Mouse (Mus musculus) forebrain, embryonic 11.5 days (tissue): ENCODE measurements at regions not wholly inside any gene's neighbourhood (a gene's known extent, or its start where the extent isn't known, plus 50 kb on each side); places are given as distances from the start of the nearest gene placed in this dataset.

Source experiments
- ATAC-seq: fragments of 200-750 bp; cut with Nextera tagmentation; replicated peaks from 2 replicates; pipeline ENCODE4 v1.8.0; 2017; ENCODE audit warnings: moderate TSS enrichment; ENCODE audit not compliant: low FRiP score
- DNase-seq: peaks from one replicate; pipeline ENCODE4 v3.0.0-alpha.2; 2017; ENCODE audit warnings: low spot score
- H3K27ac ChIP-seq: fragments of 300-500 bp; sonication (generic); 2 replicates; pipeline ENCODE4 v1.5.1; 2014; ENCODE audit warnings: low read depth, low read length
- H3K27me3 ChIP-seq: fragments of 300-500 bp; sonication (generic); 2 replicates; pipeline ENCODE4 v1.6.1; 2014; ENCODE audit warnings: mild to moderate bottlenecking, low read length, mixed read lengths; ENCODE audit not compliant: control insufficient read depth, insufficient read depth
- H3K36me3 ChIP-seq: fragments of 300-500 bp; sonication (generic); 2 replicates; pipeline ENCODE4 v1.6.1; 2014; ENCODE audit warnings: mild to moderate bottlenecking, low read length, moderate library complexity, mixed read lengths; ENCODE audit not compliant: control insufficient read depth, insufficient read depth
- H3K4me1 ChIP-seq: fragments of 300-500 bp; sonication (generic); replicated peaks from 2 replicates; pipeline ENCODE4 v1.6.1; 2014; ENCODE audit warnings: low read length, mixed read lengths; ENCODE audit not compliant: control insufficient read depth, insufficient read depth
- H3K4me2 ChIP-seq: fragments of 300-500 bp; sonication (generic); 2 replicates; pipeline ENCODE4 v1.6.1; 2014; ENCODE audit warnings: low read depth, mild to moderate bottlenecking, low read length, moderate library complexity, mixed read lengths; ENCODE audit not compliant: severe bottlenecking
- H3K4me3 ChIP-seq: fragments of 300-500 bp; sonication (generic); 2 replicates; pipeline ENCODE4 v1.5.1; 2014; ENCODE audit warnings: low read depth, low read length
- H3K9ac ChIP-seq: fragments of 300-500 bp; sonication (generic); 2 replicates; pipeline ENCODE4 v1.6.1; 2014; ENCODE audit warnings: low read length
- H3K9me3 ChIP-seq: fragments of 300-500 bp; sonication (generic); 2 replicates; pipeline ENCODE4 v1.6.1; 2016; ENCODE audit warnings: low read length, mixed read lengths; ENCODE audit not compliant: control insufficient read depth
- WGBS: fragments of 180-500 bp; shearing (Covaris S2); extraction: QIAGEN DNeasy Blood & Tissue Kit; methylation state at CpG from one replicate; pipeline ENCODE4 v1.1.7; 2014; 5-methylcytosine and 5-hydroxymethylcytosine counted together

DNA sequence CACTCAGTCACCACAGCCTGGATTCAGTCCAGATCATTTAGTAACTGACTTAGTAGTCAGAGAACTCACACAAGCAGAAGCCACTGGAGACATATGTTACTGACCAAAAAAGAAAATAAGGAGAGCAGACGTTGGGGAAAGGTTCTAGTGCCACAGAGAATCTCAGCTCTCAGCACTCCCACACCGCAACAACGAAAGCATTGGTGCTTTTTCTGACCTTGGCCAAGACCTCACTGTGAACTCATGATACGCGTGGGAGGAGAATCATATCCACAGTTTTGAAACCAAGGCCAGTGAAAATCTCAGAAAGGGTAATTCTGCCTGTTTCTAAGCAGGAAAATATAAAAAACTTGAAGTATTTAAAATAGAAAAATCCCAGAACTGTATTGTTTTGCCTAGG is 591.0 kb downstream of the Hs3st4 start:
- no peak for ATAC-seq
- no peak overlapping the region for H3K9ac ChIP-seq
- no peak for DNase-seq
- no peaks in the 10 kb centered on the region for H3K27me3 ChIP-seq
- no peaks in the 10 kb centered on the region for H3K4me1 ChIP-seq
- H3K36me3 ChIP-seq = no peaks in the 10 kb centered on the region
- WGBS = 88% methylated on average over 5 of the region's 5 CpGs
- H3K9me3 ChIP-seq = no peaks in the 10 kb centered on the region
- no peak overlapping the region for H3K4me2 ChIP-seq
- no peak overlapping the region for H3K4me3 ChIP-seq
- H3K27ac ChIP-seq = no peak overlapping the region

DNA sequence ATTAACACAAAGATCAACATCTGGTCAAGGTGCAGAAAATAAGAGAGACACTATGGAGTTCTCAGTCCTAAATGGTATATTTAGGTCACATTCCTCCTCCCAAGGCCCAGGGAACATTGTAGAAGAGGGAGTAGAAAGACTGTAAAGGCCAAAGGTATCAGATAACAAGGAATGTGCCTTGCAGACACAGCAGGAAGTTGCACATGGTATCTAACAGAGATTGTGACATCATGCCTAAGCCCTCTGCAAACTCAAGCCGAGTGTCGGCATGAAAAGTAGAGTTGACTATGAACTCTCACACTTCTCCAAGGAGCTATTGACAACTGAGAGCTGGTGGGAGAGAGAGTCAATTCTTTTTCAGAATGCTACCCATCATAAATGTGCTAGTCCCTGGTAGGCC is 598.7 kb downstream of the Hs3st4 start:
- Histone ChIP-seq H3K4me3 (no peak overlapping the region), H3K4me2 (no peak overlapping the region), H3K4me1 (no peaks in the 10 kb centered on the region), H3K9me3 (no peaks in the 10 kb centered on the region), H3K27me3 (no peaks in the 10 kb centered on the region), H3K36me3 (no peaks in the 10 kb centered on the region), H3K27ac (no peak overlapping the region), H3K9ac (no peak overlapping the region)
- ATAC-seq (no peak), DNase-seq (no peak)
- 92% methylated on average over 2 of the region's 2 CpGs for WGBS

- H3K4me2 ChIP-seq = no peak overlapping the region
- H3K9ac ChIP-seq = no peak overlapping the region
- H3K27ac ChIP-seq = no peak overlapping the region
- no peak for DNase-seq
- no peaks in the 10 kb centered on the region for H3K36me3 ChIP-seq
- no peak for ATAC-seq
- H3K4me3 ChIP-seq = no peak overlapping the region
- H3K9me3 ChIP-seq = no peaks in the 10 kb centered on the region
- H3K27me3 ChIP-seq = no peaks in the 10 kb centered on the region
- H3K4me1 ChIP-seq = no peaks in the 10 kb centered on the region
- 17% methylated on average over 1 of the region's 1 CpGs for WGBS
Observed at GRCm38 (mm10) chr7:124585296-124585695, 602.6 kb downstream of the Hs3st4 start.

DNA sequence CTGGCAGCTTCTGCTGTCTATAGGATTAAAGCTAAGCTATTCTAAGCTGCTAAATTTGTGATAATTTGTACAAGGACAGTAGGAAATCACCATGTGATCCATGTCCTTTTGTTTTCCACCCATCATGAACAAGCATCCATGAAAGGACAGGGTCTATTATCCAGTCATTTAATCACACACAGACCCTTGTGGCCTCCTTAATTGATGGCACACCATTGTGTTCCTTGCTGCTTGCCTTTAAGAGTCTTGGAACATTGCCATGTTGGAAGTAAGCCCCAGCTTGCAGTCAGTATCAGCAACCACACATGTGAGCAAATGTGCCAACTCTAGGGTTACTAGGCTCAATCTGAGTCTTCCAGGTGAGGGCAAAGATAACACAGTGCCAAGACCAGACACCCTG is 608.7 kb downstream of the Hs3st4 start:
- DNase-seq = no peak
- no peak overlapping the region for H3K27ac ChIP-seq
- ATAC-seq = no peak; the same call in 1 of the 2 replicates

DNA sequence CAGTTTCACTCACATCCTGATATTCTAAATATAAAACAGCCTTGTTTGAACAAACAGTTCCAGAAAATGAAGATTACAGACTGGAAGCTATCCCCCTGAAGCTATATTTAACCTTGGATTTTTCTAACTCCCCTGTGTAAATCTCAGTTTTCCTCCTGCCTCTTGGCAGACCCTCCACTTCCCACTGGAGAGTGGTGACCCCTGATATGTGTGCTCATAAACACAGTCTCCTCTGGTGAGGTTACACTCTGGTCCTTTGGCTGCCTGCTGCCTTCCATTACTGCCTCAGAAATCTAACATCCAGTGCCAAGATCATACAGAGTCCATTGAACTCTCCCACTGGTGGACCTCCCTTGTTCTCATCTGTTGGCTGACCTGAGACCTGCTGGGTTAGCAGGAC is 610.8 kb downstream of the Hs3st4 start:
- Histone ChIP-seq H3K4me1 (no peaks in the 10 kb centered on the region), H3K4me2 (no peak overlapping the region), H3K36me3 (no peaks in the 10 kb centered on the region), H3K27ac (no peak overlapping the region), H3K9me3 (no peaks in the 10 kb centered on the region), H3K4me3 (no peak overlapping the region), H3K9ac (no peak overlapping the region), H3K27me3 (no peaks in the 10 kb centered on the region)
- no peak for DNase-seq
- no peak for ATAC-seq

More for the DNA sequence above, 608.7 kb downstream of the Hs3st4 start:
- no peak overlapping the region for H3K9ac ChIP-seq
- no peaks in the 10 kb centered on the region for H3K27me3 ChIP-seq
- H3K4me3 ChIP-seq = no peak overlapping the region
- no peaks in the 10 kb centered on the region for H3K9me3 ChIP-seq
- no peaks in the 10 kb centered on the region for H3K36me3 ChIP-seq
- no peaks in the 10 kb centered on the region for H3K4me1 ChIP-seq
- H3K4me2 ChIP-seq = no peak overlapping the region

DNA sequence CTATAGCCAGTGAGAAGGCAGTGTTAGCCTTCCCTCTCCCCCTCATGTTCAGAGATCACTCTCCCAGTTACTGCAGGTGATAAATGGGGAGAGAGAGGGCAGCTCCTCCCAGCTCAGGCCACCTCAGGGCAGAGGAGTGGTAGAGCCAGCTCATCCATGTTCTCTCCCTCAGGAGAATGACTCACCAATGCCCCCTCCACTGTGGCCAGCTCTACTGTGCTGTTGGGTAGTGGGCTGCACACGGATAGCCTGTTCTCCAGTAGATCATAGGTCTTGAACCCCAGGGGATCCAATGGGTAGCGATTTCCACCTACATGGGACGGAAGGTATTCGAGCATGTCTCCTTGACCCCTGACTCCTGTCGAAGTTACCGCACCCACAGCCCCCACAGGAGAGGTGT is 618.1 kb downstream of the Hs3st4 start:
- H3K27ac ChIP-seq = no peak overlapping the region
- H3K36me3 ChIP-seq = no peaks in the 10 kb centered on the region
- ATAC-seq = no peak
- no peak for DNase-seq
- no peak overlapping the region for H3K4me2 ChIP-seq
- H3K4me3 ChIP-seq = no peak overlapping the region
- H3K9ac ChIP-seq = no peak overlapping the region
- WGBS = 93% methylated on average over 6 of the region's 6 CpGs
- H3K9me3 ChIP-seq = no peaks in the 10 kb centered on the region
- H3K27me3 ChIP-seq = no peaks in the 10 kb centered on the region
- H3K4me1 ChIP-seq = no peaks in the 10 kb centered on the region

DNA sequence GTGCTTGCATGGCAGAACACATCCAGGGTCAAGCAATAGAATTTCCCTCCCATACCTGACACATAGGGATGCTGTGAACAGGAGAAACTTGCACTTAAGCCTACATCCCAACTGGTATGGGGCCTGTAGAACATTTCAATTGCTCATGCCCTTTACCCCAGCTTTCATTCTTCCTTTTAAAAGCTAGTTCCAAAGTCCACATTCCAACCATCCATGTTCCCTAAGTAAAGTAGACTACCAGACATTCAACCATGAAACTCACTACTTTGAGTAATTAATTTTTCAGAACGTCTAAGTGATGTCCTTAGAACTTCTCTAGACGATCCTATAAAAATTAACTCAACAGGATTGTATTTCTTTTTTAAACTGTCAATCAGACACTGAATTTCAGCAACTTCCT is 621.9 kb downstream of the Hs3st4 start:
- DNase-seq (no peak), ATAC-seq (no peak)
- Histone ChIP-seq H3K27ac (no peak overlapping the region), H3K36me3 (no peaks in the 10 kb centered on the region), H3K4me1 (no peaks in the 10 kb centered on the region), H3K9ac (no peak overlapping the region), H3K27me3 (no peaks in the 10 kb centered on the region), H3K4me3 (no peak overlapping the region), H3K9me3 (no peaks in the 10 kb centered on the region), H3K4me2 (no peak overlapping the region)
- 75% methylated on average over 2 of the region's 2 CpGs for WGBS

DNA sequence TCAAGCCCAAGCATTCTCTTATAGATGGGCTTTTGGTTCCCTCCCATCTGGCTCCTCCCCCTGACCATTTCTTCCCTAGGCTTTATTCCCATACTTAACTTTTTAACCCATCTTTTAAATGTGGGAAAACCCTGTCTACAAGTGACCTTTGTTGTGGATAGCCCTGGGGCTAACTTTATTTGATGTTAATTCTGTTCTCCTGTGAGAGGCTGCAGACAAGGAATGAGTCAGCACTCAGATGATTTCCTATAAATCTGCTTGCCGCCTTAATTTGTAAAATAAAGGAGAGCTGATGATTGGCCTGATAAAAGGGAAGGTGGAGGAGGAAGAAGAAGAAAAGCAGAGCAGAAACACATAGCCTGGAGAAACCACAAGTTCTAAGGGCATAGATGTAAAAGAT is 623.3 kb downstream of the Hs3st4 start:
- 88% methylated on average over 1 of the region's 1 CpGs for WGBS
- no peak for ATAC-seq
- no peaks in the 10 kb centered on the region for H3K27me3 ChIP-seq
- no peaks in the 10 kb centered on the region for H3K4me1 ChIP-seq
- no peaks in the 10 kb centered on the region for H3K9me3 ChIP-seq
- H3K36me3 ChIP-seq = no peaks in the 10 kb centered on the region
- DNase-seq = no peak
- no peak overlapping the region for H3K27ac ChIP-seq
- no peak overlapping the region for H3K9ac ChIP-seq
- no peak overlapping the region for H3K4me3 ChIP-seq
- H3K4me2 ChIP-seq = no peak overlapping the region

DNA sequence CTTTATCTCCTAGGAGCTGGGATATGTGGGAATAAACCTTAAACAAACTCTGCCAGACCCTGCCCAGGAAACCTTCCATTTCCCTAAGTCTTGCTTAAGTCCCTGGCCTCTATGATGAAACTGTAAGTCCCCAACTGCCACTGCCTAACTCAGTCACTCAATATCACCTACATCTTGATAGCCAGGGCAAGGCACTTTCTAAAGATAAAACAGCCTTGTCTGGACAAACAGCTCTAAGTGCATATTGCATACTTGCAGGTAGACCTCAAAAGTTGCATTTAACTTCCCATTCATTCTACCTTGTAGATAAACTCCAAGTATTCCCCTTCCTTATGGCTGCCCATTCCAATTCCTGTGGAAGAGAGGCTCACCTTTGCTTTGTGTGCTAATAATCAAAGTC is 624.4 kb downstream of the Hs3st4 start:
- H3K4me2 ChIP-seq = no peak overlapping the region
- H3K36me3 ChIP-seq = no peaks in the 10 kb centered on the region
- no peak overlapping the region for H3K4me3 ChIP-seq
- H3K9me3 ChIP-seq = no peaks in the 10 kb centered on the region
- H3K9ac ChIP-seq = no peak overlapping the region
- H3K27ac ChIP-seq = no peak overlapping the region
- no peaks in the 10 kb centered on the region for H3K4me1 ChIP-seq
- no peak for ATAC-seq
- no peak for DNase-seq
- no peaks in the 10 kb centered on the region for H3K27me3 ChIP-seq
